Mouse (Mus musculus) forebrain, postnatal 0 days (tissue): ENCODE data around the gene Slc38a8. TPM values are rescaled to one million over a fixed set of nuclear protein-coding genes. Genes with fewer than 3 reads are reported as not detected.

Experiments used
- ATAC-seq: fragments of 200-750 bp; cut with Nextera tagmentation; 2 replicates; pipeline ENCODE4 v1.8.0; 2017; ENCODE audit warnings: mild to moderate bottlenecking, moderate library complexity
- DNase-seq: peaks from one replicate; pipeline ENCODE4 v3.0.0-alpha.2; 2015
- H3K27ac ChIP-seq: fragments of 300-500 bp; sonication (generic); 2 replicates; pipeline ENCODE4 v1.5.1; 2014; ENCODE audit warnings: low read depth, mild to moderate bottlenecking, antibody characterized with exemption, low read length, moderate library complexity, mixed read lengths
- H3K27me3 ChIP-seq: fragments of 300-500 bp; sonication (generic); 2 replicates; pipeline ENCODE4 v1.6.1; 2014; ENCODE audit warnings: mild to moderate bottlenecking, low read length, mixed read lengths; ENCODE audit not compliant: insufficient read depth
- H3K36me3 ChIP-seq: fragments of 300-500 bp; sonication (generic); 2 replicates; pipeline ENCODE4 v1.6.1; 2014; ENCODE audit warnings: mild to moderate bottlenecking, moderate library complexity; ENCODE audit not compliant: insufficient read depth
- H3K4me1 ChIP-seq: fragments of 300-500 bp; sonication (generic); 2 replicates; pipeline ENCODE4 v1.6.1; 2014; ENCODE audit warnings: antibody characterized with exemption; ENCODE audit not compliant: insufficient read depth
- H3K4me2 ChIP-seq: fragments of 300-500 bp; sonication (generic); 2 replicates; pipeline ENCODE4 v1.6.1; 2014; ENCODE audit warnings: low read depth, mild to moderate bottlenecking, moderate library complexity
- H3K4me3 ChIP-seq: fragments of 300-500 bp; sonication (generic); 2 replicates; pipeline ENCODE4 v1.5.1; 2014; ENCODE audit warnings: low read depth, low read length, mixed read lengths
- H3K9ac ChIP-seq: fragments of 300-500 bp; sonication (generic); 2 replicates; pipeline ENCODE4 v1.6.1; 2014; ENCODE audit warnings: mild to moderate bottlenecking
- H3K9me3 ChIP-seq: fragments of 300-500 bp; sonication (generic); 2 replicates; pipeline ENCODE4 v1.6.1; 2016; ENCODE audit warnings: low read length
- CTCF ChIP-seq: sonication (generic); IDR thresholded peaks from 2 replicates; pipeline ENCODE4 v1.5.1; 2016; ENCODE audit warnings: antibody characterized with exemption, control low read depth, low read depth
- WGBS: fragments of 180-500 bp; shearing (Covaris S2); extraction: QIAGEN DNeasy Blood & Tissue Kit; methylation state at CpG from one replicate; pipeline ENCODE4 v1.1.7; 2014; 5-methylcytosine and 5-hydroxymethylcytosine counted together
- polyA plus RNA-seq: library from polyadenylated mRNA; unstranded; fragments of >200 nt; fragmentation: Nextera tagmentation; extraction: Ambion mirVana; gene quantifications from 2 replicates; pipeline ENCODE4 v1.2.1, GENCODE M21; 2015
- total RNA-seq: library from RNA; depleted of rRNA; stranded (reverse); fragments of >200 nt; gene quantifications from 2 replicates; pipeline ENCODE4 v1.2.3, GENCODE M21; 2014; rRNA removed

Gene Slc38a8
- total and polyA plus RNA-seq, 2 experiments from 2014 or later, result 0.12 TPM; not detected in 1

- no peak for ATAC-seq
- H3K4me3 ChIP-seq, result no peak within 1 kb of the TSS
- H3K4me2 ChIP-seq, result no peak within 1 kb of the TSS
- no peak for DNase-seq
- no peaks in the 10 kb centered on the region for H3K36me3 ChIP-seq
- H3K9ac ChIP-seq, result no peak within 1 kb of the TSS
- no peak for TF ChIP-seq CTCF
- no peaks in the 10 kb centered on the region for H3K27me3 ChIP-seq
- H3K9me3 ChIP-seq, result no peaks in the 10 kb centered on the region
- WGBS, result 90% methylated on average over 13 of the region's 13 CpGs
- H3K27ac ChIP-seq, result no peak within 1 kb of the TSS
- H3K4me1 ChIP-seq, result no peaks in the 10 kb centered on the region
Measured at GRCm38 (mm10) chr8:119433582-119434174, 67.8 kb downstream of the Slc38a8 start, which contains the start of gene Osgin1. TSS of gene Osgin1 (plus strand) at chr8:119434124.

- H3K9me3 ChIP-seq, result no peaks in the 10 kb centered on the region
- H3K4me1 ChIP-seq, result no peaks in the 10 kb centered on the region
- H3K9ac ChIP-seq, result no peak overlapping the region
- H3K27ac ChIP-seq, result no peak overlapping the region
- no peak for TF ChIP-seq CTCF
- ATAC-seq (no peak), DNase-seq (no peak)
- WGBS, result 48% methylated on average over 3 of the region's 3 CpGs
- H3K27me3 ChIP-seq, result no peaks in the 10 kb centered on the region
- no peaks in the 10 kb centered on the region for H3K36me3 ChIP-seq
- H3K4me2 ChIP-seq, result no peak overlapping the region
- H3K4me3 ChIP-seq, result no peak overlapping the region
Measured at GRCm38 (mm10) chr8:119432372-119432771, 69.1 kb downstream of the Slc38a8 start.

- H3K4me3 ChIP-seq, result no peak overlapping the region
- H3K27ac ChIP-seq, result no peak overlapping the region
- no peak for TF ChIP-seq CTCF
- no peaks in the 10 kb centered on the region for H3K9me3 ChIP-seq
- ATAC-seq (no peak), DNase-seq (no peak)
- no peaks in the 10 kb centered on the region for H3K27me3 ChIP-seq
- no peak overlapping the region for H3K9ac ChIP-seq
- no peaks in the 10 kb centered on the region for H3K36me3 ChIP-seq
- H3K4me1 ChIP-seq, result no peaks in the 10 kb centered on the region
- H3K4me2 ChIP-seq, result no peak overlapping the region
- 93% methylated on average over 7 of the region's 7 CpGs for WGBS
Measured at GRCm38 (mm10) chr8:119430690-119431089, 70.8 kb downstream of the Slc38a8 start.

GRCm38 (mm10) chr8:119430250-119430649 is 71.2 kb downstream of the Slc38a8 start:
- no peak for DNase-seq
- no peak for ATAC-seq
- Histone ChIP-seq H3K36me3 (no peaks in the 10 kb centered on the region), H3K27ac (no peak overlapping the region), H3K4me2 (no peak overlapping the region), H3K4me3 (no peak overlapping the region), H3K9ac (no peak overlapping the region), H3K9me3 (no peaks in the 10 kb centered on the region), H3K4me1 (no peaks in the 10 kb centered on the region), H3K27me3 (no peaks in the 10 kb centered on the region)
- TF ChIP-seq CTCF, result no peak
- 84% methylated on average over 8 of the region's 8 CpGs for WGBS

Other genes with a start within 250 kb of the Slc38a8 start
- 390 and 481 TPM in 2 replicates for gene Hsbp1, start 157.2 kb downstream of the Slc38a8 start, total RNA-seq
- gene Hsbp1, start 157.2 kb downstream of the Slc38a8 start, polyA plus RNA-seq, result 972 and 1,071 TPM in 2 replicates
- 27.6 and 27.9 TPM in 2 replicates for gene Mlycd, start 106.8 kb downstream of the Slc38a8 start, total RNA-seq
- 20.3 and 21.3 TPM in 2 replicates for gene Mlycd, start 106.8 kb downstream of the Slc38a8 start, polyA plus RNA-seq
- not detected in 2 replicates for gene Osgin1, start 67.6 kb downstream of the Slc38a8 start, total RNA-seq
- 0.12 and 0.19 TPM in 2 replicates for gene Osgin1, start 67.6 kb downstream of the Slc38a8 start, polyA plus RNA-seq
- gene Necab2, start 55.0 kb downstream of the Slc38a8 start, total RNA-seq, result 41.1 and 58.5 TPM in 2 replicates
- gene Necab2, start 55.0 kb downstream of the Slc38a8 start, polyA plus RNA-seq, result 35.0 and 56.1 TPM in 2 replicates
- 72.4 and 75.5 TPM in 2 replicates for gene Mbtps1, start 57.0 kb upstream of the Slc38a8 start, total RNA-seq
- gene Mbtps1, start 57.0 kb upstream of the Slc38a8 start, polyA plus RNA-seq, result 37.7 and 48.0 TPM in 2 replicates
- gene Hsdl1, start 73.5 kb upstream of the Slc38a8 start, total RNA-seq, result 144 and 158 TPM in 2 replicates
- 144 and 164 TPM in 2 replicates for gene Hsdl1, start 73.5 kb upstream of the Slc38a8 start, polyA plus RNA-seq
- 0.08 TPM in 1 of 2 replicates, not detected in the other for gene Dnaaf1, start 73.5 kb upstream of the Slc38a8 start, total RNA-seq
- 0.38 and 0.98 TPM in 2 replicates for gene Dnaaf1, start 73.5 kb upstream of the Slc38a8 start, polyA plus RNA-seq
- gene Taf1c, start 103.5 kb upstream of the Slc38a8 start, total RNA-seq, result 17.6 and 21.1 TPM in 2 replicates
- gene Taf1c, start 103.5 kb upstream of the Slc38a8 start, polyA plus RNA-seq, result 10.1 and 10.9 TPM in 2 replicates
- not detected in 2 replicates for gene Adad2, start 111.0 kb upstream of the Slc38a8 start, total RNA-seq
- gene Adad2, start 111.0 kb upstream of the Slc38a8 start, polyA plus RNA-seq, result 0.09 and 0.16 TPM in 2 replicates
- gene Kcng4, start 134.0 kb upstream of the Slc38a8 start, total RNA-seq, result 0.38 and 1.5 TPM in 2 replicates
- 0.34 and 0.90 TPM in 2 replicates for gene Kcng4, start 134.0 kb upstream of the Slc38a8 start, polyA plus RNA-seq
- gene Wfdc1, start 164.7 kb upstream of the Slc38a8 start, total RNA-seq, result 8.6 and 8.9 TPM in 2 replicates
- gene Wfdc1, start 164.7 kb upstream of the Slc38a8 start, polyA plus RNA-seq, result 8.3 and 9.0 TPM in 2 replicates
- gene Atp2c2, start 198.3 kb upstream of the Slc38a8 start, total RNA-seq, result not detected in 2 replicates
- 0.15 and 0.22 TPM in 2 replicates for gene Atp2c2, start 198.3 kb upstream of the Slc38a8 start, polyA plus RNA-seq